Mouse (Mus musculus) gastrocnemius, adult 18-20 months (tissue): ENCODE measurements around the gene Iyd. TPM values are rescaled to one million over a fixed set of nuclear protein-coding genes. Genes with fewer than 3 reads are reported as not detected.

ENCODE experiments used
- DNase-seq: peaks from one replicate; pipeline ENCODE4 v3.0.0; 2021; ENCODE audit warnings: low spot score
- total RNA-seq, 2 experiments: library from RNA; stranded (reverse); gene quantifications; 2 replicates each; pipeline ENCODE4 v1.2.3; 2021

The Iyd gene
- total RNA-seq, 2 experiments from 2014 or later: 0.14 TPM; not detected in 1

DNA sequence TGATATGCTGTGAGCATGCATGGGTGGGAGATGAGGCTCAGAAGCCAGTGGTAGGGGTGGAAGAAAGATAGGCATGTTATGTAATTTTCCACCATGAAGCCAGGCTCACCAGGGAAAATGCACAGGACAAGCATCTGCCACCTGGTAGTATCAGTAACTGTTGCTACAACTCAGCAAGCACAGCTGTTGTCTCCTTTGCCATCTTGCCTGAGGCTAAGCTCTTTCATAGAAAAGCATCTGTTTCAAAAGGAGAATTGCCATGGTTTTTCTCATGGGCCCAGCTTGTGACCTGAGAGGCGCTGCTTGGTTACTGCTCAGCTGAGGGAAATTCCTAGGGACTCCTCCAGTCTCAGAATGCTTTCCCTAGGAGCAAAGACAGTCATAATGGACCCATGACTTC lies 3.7 kb upstream of the Iyd start:
- no peak for DNase-seq

DNA sequence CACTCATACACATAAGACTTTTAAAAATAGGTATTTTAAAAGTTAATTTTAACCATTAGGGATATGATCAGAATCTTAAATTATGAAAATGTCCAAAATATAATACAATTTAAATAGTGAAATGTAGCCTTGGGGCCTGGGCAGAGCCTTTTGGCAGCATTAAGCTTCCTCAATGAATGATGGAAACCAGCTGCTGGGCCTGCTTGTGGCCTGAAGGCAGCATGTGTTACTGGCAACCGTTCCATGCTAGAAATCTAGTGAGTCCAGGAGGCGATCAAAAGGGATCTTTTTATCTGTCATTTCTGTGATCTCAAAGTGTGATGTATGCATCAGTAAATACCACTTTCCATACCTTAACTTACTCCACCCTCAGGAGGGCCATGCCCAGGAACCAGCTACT lies 9.3 kb downstream of the Iyd start:
- DNase-seq: no peak

GRCm38 (mm10) chr10:3555128-3555527 lies 15.1 kb downstream of the Iyd start:
- DNase-seq: no peak

DNA sequence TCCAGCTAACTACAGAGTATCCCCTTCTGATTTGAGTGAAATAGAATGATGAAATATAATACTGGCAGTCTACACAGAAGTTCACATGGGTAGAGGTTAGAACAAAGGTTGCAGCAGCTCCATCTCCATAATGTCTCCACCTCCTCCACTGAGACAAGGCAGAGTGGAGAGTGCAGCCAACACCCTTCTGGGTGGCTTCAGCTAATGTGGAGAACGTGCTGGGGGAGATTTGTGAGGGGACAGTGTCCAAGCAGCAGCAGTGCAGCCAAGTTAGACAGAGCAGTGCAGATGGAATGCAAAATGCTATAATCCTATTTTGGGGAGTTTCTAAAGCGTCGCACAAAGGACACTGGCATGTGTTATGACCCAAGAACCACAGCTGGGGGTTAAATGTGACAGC lies 16.5 kb downstream of the Iyd start:
- DNase-seq: no peak

DNA sequence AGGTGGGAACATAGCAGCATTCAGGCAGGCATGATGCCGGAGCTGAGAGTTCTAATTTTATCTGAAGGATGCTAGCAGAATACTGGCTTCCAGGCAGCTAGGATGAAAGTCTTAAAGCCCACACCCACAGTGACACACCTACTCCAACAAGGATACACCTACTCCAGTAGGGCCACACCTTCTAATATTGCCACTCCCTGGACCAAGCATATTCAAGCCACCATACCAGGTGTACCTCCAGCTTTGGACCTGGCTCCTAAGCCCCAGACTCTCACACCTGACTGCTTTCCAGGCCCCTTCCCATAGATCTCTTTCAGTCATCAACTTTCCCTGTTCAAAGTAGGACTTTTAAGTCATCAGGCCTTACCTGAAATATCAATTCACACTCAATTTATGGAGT lies 19.1 kb downstream of the Iyd start:
- no peak for DNase-seq

- DNase-seq: no peak
Measured at GRCm38 (mm10) chr10:3562165-3562564, 22.1 kb downstream of the Iyd start.

DNA sequence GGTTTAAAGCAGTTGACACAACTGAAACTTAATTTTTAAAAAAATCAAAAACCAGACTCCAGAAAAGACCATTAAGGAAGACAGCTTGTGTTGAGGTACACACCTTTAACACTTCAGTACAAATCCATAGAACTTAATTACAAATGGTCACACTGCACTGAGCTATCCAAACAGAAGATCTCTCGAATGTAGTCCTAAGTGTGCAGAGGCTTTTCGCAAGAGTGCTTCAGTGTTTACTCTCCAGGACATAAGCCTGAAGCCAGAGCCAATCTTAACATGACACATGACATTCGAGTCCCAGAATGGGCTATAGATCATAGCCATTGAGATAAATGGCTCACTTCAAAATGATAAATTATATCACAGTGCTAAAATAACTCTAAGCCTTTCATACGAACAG lies 25.1 kb downstream of the Iyd start:
- DNase-seq: no peak

DNA sequence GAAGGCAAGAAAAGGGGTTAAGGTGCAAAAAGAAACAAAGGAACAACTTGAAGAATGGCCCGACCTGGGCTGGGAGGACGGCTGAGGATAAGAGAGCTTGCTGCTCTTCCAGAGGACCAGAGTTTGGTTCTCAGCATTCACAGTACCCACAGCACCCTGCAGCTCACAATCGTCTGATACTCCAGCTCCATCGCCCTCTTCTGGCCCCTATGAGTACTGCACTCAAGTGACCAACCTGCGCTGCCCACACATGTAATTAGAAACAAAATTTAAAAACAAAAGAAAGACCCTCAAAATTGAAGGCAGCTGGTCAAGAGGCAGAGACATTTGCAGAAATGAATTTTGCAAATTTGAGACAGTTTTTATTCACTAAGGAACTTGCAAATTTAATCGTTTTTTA lies 27.8 kb downstream of the Iyd start:
- no peak for DNase-seq

DNA sequence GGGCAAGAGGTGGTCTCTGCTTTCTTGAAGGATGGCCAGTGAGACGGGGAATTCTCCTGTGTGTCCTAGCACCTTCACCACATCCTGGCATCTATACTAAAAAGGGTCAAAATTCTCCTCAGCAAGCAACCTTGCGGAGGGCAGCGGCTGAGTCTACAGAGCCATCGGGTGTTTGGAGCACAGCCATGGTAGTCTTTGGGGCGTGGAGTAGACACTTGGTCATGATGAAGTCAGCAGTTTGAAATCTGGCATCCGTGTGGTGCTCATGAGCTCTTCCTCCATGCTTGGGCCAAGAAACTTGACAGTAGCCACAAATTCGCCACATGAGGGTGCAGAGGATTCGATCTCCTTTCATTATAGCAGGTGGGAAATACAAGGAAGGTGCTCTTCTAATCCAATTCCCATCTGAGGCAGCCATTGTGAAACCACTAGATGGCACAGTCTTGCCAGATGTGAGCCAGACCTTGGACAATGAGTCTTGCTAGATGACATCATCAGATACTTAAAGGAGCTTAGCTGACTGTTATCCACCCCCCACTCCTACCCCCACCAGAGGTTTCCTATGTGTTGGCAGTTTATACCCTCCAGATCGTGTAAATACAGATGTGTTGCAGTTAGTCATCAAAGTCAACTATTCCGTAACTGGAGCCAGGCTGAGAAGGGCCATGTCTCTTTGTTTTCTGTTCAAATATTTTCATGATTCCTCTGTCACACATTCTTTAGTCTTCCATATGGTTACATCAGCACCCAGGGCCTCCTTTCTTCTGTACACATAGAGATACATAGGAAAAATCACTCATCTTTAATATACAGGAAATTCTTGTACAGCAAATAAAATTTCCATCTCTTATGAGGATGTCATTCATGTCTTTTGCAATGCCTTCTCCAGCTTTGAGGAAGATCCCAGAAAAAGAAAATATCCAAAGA lies 32.9 kb downstream of the Iyd start:
- peak; percentile 60 for DNase-seq

- peak; percentile 36 for DNase-seq
Measured at GRCm38 (mm10) chr10:3573905-3574500, 34.0 kb downstream of the Iyd start.

DNA sequence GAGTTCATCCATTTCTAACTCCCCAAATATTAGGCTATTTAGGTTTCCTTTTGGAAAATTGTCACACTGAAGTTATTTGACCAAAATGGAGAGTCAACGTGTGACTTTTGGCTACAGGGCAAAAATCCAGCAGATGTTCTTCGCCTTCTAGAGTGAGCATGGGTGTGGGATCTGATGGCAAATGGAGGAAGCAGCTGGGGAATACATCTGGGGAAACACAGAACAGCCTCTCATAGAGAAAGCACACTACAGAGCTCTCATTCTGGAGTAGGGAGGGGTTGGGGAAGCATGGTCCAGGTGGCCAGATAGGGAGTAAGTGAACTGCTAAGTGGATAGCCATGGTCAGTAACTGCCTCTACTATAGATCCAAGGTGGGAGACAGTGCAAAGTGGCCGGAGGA lies 50.6 kb downstream of the Iyd start:
- no peak for DNase-seq

- no peak for DNase-seq
Measured at GRCm38 (mm10) chr10:3591790-3592189, 51.8 kb downstream of the Iyd start.

- DNase-seq: no peak
Measured at GRCm38 (mm10) chr10:3596697-3597096, 56.7 kb downstream of the Iyd start.

DNA sequence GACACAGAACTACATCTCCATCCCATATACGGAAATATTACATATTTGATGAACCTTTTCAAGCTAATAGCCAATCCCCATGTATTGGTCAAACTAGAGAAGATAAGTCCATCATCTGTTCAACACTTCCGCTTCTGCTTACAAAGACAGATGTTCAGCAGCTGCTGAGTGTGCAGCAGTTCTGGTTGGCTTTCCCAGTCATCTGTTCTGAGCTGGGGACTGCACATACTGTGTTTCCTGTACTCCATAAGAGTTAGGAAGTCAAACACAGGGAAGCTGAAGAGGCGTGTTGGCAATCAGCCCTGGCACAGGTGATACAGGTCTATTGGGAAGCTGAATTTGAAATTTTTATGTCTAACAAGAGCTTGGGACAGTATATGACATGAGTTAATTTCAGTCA lies 57.7 kb downstream of the Iyd start:
- DNase-seq: no peak

Other genes with a start within 250 kb of the Iyd start
- gene Ppp1r14c, start 174.2 kb upstream of the Iyd start, total RNA-seq: 10 to 100 TPM; 70.8 to 86.7 TPM
- gene Plekhg1, start 200.1 kb downstream of the Iyd start, total RNA-seq: 1 to 10 TPM; 2.7 to 3.7 TPM